Mouse (Mus musculus): Measurements from ENCODE around the gene Smug1. TPM values are rescaled to one million over a fixed set of nuclear protein-coding genes. Genes with fewer than 3 reads are reported as not detected.

The Smug1 gene
- polyA plus RNA-seq (2015; fragmentation: Nextera tagmentation; extraction: Ambion mirVana), result 40.7 and 41.2 TPM in 2 replicates

DNA sequence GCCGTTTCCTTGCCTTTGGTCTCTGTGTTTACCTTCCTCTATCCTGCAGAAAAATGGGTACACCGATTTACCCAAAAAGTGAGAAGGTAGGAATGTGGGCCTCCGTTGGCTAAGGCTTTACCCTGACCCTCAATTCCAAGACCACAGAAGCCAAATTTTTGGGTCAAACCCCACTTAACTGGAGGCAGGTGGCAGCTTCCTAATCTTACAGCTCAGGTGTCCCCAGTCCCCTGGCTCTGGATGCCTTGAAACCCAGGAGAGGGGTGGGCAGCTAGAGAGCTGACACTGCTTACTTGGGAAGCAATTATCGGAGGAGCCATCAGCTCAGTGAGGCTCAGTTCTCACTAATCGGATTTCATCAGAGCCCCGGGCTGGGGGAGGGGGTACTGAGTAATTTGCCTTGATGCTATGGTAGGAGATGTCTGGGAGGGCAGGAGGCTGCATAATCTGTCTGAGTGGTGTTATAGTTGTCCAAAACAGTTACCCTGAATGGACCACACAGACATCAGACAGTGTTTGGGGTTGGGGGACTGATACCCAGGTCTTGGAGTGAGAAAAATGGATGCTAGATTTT lies at the start of gene Smug1:
Smug1 (minus strand) TSS at position 51 of the 574 bp plus-strand sequence.
- Histone ChIP-seq H3K9ac (peak within 1 kb of the TSS; percentile 74), H3K36me3 (no peaks in the 10 kb centered on the region), H3K27ac (peak within 1 kb of the TSS; percentile 89), H3K4me3 (peak within 1 kb of the TSS; percentile 27), H3K9me3 (no peaks in the 10 kb centered on the region), H3K27me3 (peaks cover 62% of the 10 kb centered on the region), H3K4me2 (peak within 1 kb of the TSS; percentile 90), H3K4me1 (replicated peaks) (peaks cover 95% of the 10 kb centered on the region)
- ATAC-seq (ENCODE audit: low FRiP score), result no peak
- 35% methylated on average over 6 of the region's 6 CpGs for WGBS

DNA sequence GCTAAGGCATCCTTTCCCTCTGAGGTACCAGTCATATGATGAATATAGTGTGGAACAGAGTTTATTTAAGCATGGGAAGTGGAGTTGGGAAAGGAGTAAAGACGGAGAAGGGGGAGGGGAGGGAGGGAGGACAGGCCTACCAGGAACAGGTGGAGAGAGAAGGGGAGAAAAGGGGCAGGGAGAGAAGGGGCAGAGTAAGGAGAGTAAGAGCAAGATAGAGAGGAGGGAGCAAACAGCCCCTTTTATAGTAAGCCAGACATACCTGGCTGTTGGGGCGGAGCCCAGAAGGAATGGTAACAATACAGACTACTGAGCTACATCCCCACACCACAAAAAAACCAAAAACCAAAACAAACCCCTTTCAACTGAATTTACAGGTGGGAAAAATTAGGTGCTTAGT lies 49.2 kb upstream of the Smug1 start:
- H3K9ac ChIP-seq, result no peak overlapping the region
- ATAC-seq (ENCODE audit: low FRiP score), result no peak
- peak overlapping the region; percentile 92 for H3K27ac ChIP-seq
- H3K27me3 ChIP-seq, result no peaks in the 10 kb centered on the region
- H3K4me3 ChIP-seq, result no peak overlapping the region; the same call in 1 of the 2 replicates
- 41% methylated on average over 2 of the region's 2 CpGs for WGBS
- peak overlapping the region; percentile 62 for H3K4me2 ChIP-seq
- H3K4me1 ChIP-seq (replicated peaks), result peaks cover 51% of the 10 kb centered on the region
- H3K9me3 ChIP-seq, result no peaks in the 10 kb centered on the region
- H3K36me3 ChIP-seq, result peaks cover 19% of the 10 kb centered on the region

DNA sequence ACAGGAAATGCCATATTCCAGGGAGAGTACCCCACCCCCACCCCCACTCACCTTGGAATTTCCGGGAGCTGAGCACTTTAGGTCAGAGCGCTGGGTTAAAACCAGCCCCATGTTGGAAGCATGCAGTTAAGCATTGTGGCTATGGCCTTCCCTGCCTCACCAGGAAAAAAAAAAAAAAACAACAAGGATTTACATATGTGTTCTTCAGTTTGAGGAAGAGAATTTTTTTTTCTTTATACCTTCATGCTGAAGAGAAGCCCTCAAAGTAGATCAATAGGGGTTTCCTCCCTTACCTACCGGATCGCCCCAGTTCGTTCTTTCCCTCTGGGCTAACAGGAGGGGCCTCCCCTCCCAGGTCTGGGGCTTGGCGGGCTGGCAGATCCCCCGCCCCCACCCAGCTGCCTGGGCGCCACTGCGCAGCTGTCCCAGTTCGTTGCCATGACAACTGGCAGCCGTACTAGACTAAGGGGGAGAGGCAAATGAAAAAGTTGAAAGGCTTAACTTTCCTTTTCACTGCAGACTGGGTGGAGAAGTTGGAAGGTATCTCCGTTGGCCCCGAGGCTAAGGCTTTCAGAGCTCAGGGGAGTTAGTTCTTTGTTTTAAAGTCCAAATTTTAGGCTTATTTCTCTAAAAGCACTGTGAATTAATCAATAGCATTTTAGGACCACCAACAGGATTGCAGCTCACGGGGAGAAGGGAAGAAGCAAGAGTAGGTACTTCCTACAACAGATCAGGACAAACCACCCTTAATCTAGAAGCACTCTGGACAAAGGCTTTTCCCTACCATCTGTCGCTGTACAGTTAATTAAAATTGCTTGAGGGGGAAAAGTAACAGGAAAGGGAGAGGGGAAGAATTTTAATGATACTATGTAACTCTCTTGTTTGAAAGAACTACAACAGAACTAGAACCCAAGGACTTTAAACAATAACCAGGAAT lies 48.3 kb upstream of the Smug1 start:
- Histone ChIP-seq H3K4me2 (peak overlapping the region; percentile 62), H3K4me1 (replicated peaks) (peaks cover 43% of the 10 kb centered on the region), H3K27me3 (no peaks in the 10 kb centered on the region), H3K27ac (peak overlapping the region; percentile 92), H3K36me3 (peaks cover 26% of the 10 kb centered on the region), H3K4me3 (peak overlapping the region; percentile 41), H3K9ac (peak overlapping the region; percentile 64), H3K9me3 (no peaks in the 10 kb centered on the region)
- peak; percentile 94 for ATAC-seq (ENCODE audit: low FRiP score)
- under 1% methylated on average over 15 of the region's 15 CpGs for WGBS

DNA sequence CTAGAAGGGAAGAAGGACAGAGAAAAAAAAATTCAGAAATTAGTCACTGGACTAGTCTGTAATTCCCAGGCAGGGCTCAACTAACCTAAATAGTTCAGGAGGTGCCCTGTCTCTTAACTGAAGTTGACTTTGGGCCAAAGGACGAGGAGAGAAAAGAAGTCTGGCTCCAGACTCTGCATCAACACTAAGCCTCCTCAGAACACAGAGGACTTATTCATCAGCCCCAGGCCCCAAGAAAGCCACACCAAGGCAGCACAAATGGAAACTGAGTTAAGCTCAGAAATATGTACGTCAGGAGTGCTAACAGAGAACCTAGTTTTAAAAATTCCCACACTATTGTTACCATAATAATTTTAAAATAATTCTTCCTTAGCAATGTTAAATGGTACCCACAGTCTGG lies 47.3 kb upstream of the Smug1 start:
- 20% methylated on average over 2 of the region's 2 CpGs for whole genome bisulfite sequencing
- no peak for ATAC-seq (ENCODE audit: low FRiP score)
- Histone ChIP-seq H3K27ac (peak overlapping the region; percentile 84), H3K27me3 (no peaks in the 10 kb centered on the region), H3K9ac (peak overlapping the region; percentile 68), H3K4me2 (peak overlapping the region; percentile 49), H3K4me3 (peak overlapping the region; percentile 29), H3K36me3 (peaks cover 37% of the 10 kb centered on the region), H3K9me3 (no peaks in the 10 kb centered on the region), H3K4me1 (replicated peaks) (peaks cover 40% of the 10 kb centered on the region)

GRCm38 (mm10) chr15:103205156-103205555 lies 38.3 kb upstream of the Smug1 start:
- ATAC-seq (ENCODE audit: low FRiP score), result no peak
- H3K4me2 ChIP-seq, result no peak overlapping the region
- peaks cover 15% of the 10 kb centered on the region for H3K4me1 ChIP-seq (replicated peaks)
- no peak overlapping the region for H3K4me3 ChIP-seq
- no peaks in the 10 kb centered on the region for H3K9me3 ChIP-seq
- H3K27me3 ChIP-seq, result no peaks in the 10 kb centered on the region
- H3K9ac ChIP-seq, result no peak overlapping the region
- H3K27ac ChIP-seq, result no peak overlapping the region
- 63% methylated on average over 2 of the region's 2 CpGs for WGBS
- H3K36me3 ChIP-seq, result peaks cover 63% of the 10 kb centered on the region

- ATAC-seq (ENCODE audit: low FRiP score), result no peak
- H3K4me1 ChIP-seq (replicated peaks), result peaks cover 15% of the 10 kb centered on the region
- H3K4me2 ChIP-seq, result no peak overlapping the region
- WGBS, result 50% methylated on average over 6 of the region's 6 CpGs
- peak overlapping the region; percentile 66 for H3K27ac ChIP-seq
- peaks cover 64% of the 10 kb centered on the region for H3K36me3 ChIP-seq
- H3K27me3 ChIP-seq, result no peaks in the 10 kb centered on the region
- H3K9me3 ChIP-seq, result no peaks in the 10 kb centered on the region
- no peak overlapping the region for H3K9ac ChIP-seq
- no peak overlapping the region for H3K4me3 ChIP-seq
Measured at GRCm38 (mm10) chr15:103202088-103202793, 35.3 kb upstream of the Smug1 start.

GRCm38 (mm10) chr15:103197785-103198184 lies 30.9 kb upstream of the Smug1 start:
- Histone ChIP-seq H3K4me2 (no peak overlapping the region), H3K27me3 (no peaks in the 10 kb centered on the region), H3K27ac (no peak overlapping the region), H3K4me1 (replicated peaks) (peaks cover 10% of the 10 kb centered on the region), H3K4me3 (no peak overlapping the region), H3K9me3 (no peaks in the 10 kb centered on the region), H3K9ac (no peak overlapping the region), H3K36me3 (peaks cover 55% of the 10 kb centered on the region)
- no peak for ATAC-seq (ENCODE audit: low FRiP score)
- WGBS, result 88% methylated on average over 4 of the region's 4 CpGs

DNA sequence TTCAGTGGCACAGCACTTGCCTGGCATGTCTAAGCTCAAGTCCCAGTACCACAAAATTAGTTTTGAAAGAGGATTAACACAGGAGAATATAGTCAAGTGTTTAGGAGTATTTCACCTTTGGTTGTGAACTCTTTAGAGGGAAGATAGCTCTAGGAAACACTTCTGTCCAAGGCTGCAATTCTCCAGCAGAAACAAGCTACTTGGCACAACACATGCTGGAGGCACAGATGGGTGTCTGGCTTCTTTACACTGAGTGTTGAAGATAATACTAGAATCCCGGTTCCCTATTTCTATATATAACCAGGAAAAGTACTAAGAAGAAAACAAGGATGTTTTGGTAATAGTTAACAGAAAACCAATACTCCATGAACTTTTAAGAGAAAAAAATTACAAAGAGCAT lies 29.9 kb upstream of the Smug1 start:
- H3K9me3 ChIP-seq, result no peaks in the 10 kb centered on the region
- peaks cover under 1% of the 10 kb centered on the region; the same call in 1 of the 2 replicates for H3K4me1 ChIP-seq (replicated peaks)
- no peak for ATAC-seq (ENCODE audit: low FRiP score)
- H3K27me3 ChIP-seq, result no peaks in the 10 kb centered on the region
- no peak overlapping the region for H3K9ac ChIP-seq
- 86% methylated on average over 1 of the region's 1 CpGs for WGBS
- H3K36me3 ChIP-seq, result peaks cover 65% of the 10 kb centered on the region
- no peak overlapping the region for H3K27ac ChIP-seq
- H3K4me2 ChIP-seq, result no peak overlapping the region
- H3K4me3 ChIP-seq, result no peak overlapping the region

DNA sequence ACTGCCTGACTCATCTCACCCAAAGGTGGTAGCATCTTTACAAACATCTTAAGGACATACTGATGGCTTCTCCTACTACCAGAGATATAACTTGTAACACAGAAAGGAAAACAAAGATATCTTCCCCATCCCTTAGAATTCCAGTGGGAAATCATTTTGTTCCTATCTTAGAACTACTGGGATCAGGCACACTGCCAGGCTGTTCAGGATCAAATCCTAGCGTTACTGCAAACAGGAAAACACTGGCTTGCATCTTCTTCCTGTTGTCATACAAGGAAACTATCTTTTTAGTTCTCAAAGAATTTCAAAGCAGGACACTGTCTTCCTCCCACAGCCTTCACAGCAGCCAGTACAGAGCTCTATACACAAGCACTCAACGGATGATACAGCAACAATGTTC lies 26.7 kb upstream of the Smug1 start:
- Histone ChIP-seq H3K4me3 (no peak overlapping the region), H3K27ac (no peak overlapping the region), H3K27me3 (no peaks in the 10 kb centered on the region), H3K9ac (no peak overlapping the region), H3K36me3 (peaks cover 54% of the 10 kb centered on the region), H3K9me3 (no peaks in the 10 kb centered on the region), H3K4me2 (no peak overlapping the region), H3K4me1 (replicated peaks) (0 out of 2 replicates have a peak, but pooled peaks cover 10% of the 10 kb centered on the region)
- WGBS, result 85% methylated on average over 2 of the region's 2 CpGs
- no peak for ATAC-seq (ENCODE audit: low FRiP score)

- H3K4me3 ChIP-seq, result no peak overlapping the region
- H3K27ac ChIP-seq, result peak overlapping the region; percentile 60; the same call in 1 of the 2 replicates
Measured at GRCm38 (mm10) chr15:103190531-103191462, 23.9 kb upstream of the Smug1 start.

DNA sequence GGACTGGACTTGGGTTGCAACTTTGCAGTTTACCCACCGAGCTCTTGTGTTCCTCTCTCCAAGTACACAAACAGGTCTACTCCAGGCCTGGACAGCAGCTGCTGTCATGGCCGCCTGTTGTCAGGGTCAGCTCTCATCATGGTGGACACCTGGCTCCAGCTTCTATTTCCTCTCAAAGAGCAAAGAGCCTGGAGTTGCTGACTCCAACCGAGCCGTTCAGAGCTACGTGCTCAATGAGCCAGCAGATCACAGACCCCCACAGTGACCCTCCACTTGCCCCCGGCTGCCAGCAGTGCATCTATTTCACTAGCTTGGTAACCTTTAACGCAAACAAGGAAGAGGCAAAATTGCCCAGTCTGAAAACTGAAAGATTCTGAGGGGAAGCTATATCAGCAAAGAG lies 23.2 kb upstream of the Smug1 start:
- Histone ChIP-seq H3K4me3 (no peak overlapping the region), H3K9me3 (no peaks in the 10 kb centered on the region), H3K36me3 (peaks cover 26% of the 10 kb centered on the region), H3K9ac (no peak overlapping the region), H3K27ac (peak overlapping the region; percentile 60; the same call in 1 of the 2 replicates), H3K27me3 (no peaks in the 10 kb centered on the region), H3K4me2 (no peak overlapping the region), H3K4me1 (replicated peaks) (peaks cover 21% of the 10 kb centered on the region)
- no peak for ATAC-seq (ENCODE audit: low FRiP score)
- 78% methylated on average over 7 of the region's 7 CpGs for WGBS

More at GRCm38 (mm10) chr15:103190531-103191462, 23.9 kb upstream of the Smug1 start:
- 60% methylated on average over 10 of the region's 10 CpGs for WGBS
- Histone ChIP-seq H3K9ac (no peak overlapping the region), H3K4me1 (replicated peaks) (peaks cover 19% of the 10 kb centered on the region), H3K4me2 (no peak overlapping the region), H3K9me3 (no peaks in the 10 kb centered on the region), H3K27me3 (no peaks in the 10 kb centered on the region), H3K36me3 (peaks cover 33% of the 10 kb centered on the region)
- ATAC-seq (ENCODE audit: low FRiP score), result no peak
